Mouse (Mus musculus) spleen, postnatal 10 days (tissue): Measurements from ENCODE around the gene Hadh.

ENCODE experiments used
- DNase-seq, 2 experiments: peaks; one replicate each; pipeline ENCODE4 v3.0.0; 2021 to 2022; ENCODE audit warnings: low spot score in 2 of 2

The Hadh gene

GRCm38 (mm10) chr3:131271559-131272373 lies at the start of gene Hadh:
Gene Hadh (minus strand): TSS chr3:131272101.
- peak; percentile 69 to 86 for DNase-seq

GRCm38 (mm10) chr3:131320184-131320583 lies 48.3 kb upstream of the Hadh start:
- peak; percentile 34 to 80 for DNase-seq

GRCm38 (mm10) chr3:131318211-131318610 lies 46.3 kb upstream of the Hadh start:
- no peak for DNase-seq

- no peak for DNase-seq
Observed at GRCm38 (mm10) chr3:131317126-131317525, 45.2 kb upstream of the Hadh start.

GRCm38 (mm10) chr3:131315957-131316510 lies 44.1 kb upstream of the Hadh start:
- no peak for DNase-seq

- DNase-seq: no peak
Observed at GRCm38 (mm10) chr3:131312340-131312739, 40.4 kb upstream of the Hadh start.

GRCm38 (mm10) chr3:131310572-131310971 lies 38.7 kb upstream of the Hadh start:
- DNase-seq: no peak

- no peak for DNase-seq
Observed at GRCm38 (mm10) chr3:131307811-131308210, 35.9 kb upstream of the Hadh start.

GRCm38 (mm10) chr3:131306255-131306654 lies 34.4 kb upstream of the Hadh start:
- DNase-seq: no peak

GRCm38 (mm10) chr3:131303320-131303714 lies 31.4 kb upstream of the Hadh start:
- no peak for DNase-seq

- DNase-seq: peak; percentile 52 to 83
Observed at GRCm38 (mm10) chr3:131302452-131303319, 30.8 kb upstream of the Hadh start, which contains the start of gene Cyp2u1. Gene Cyp2u1 (minus strand): TSS chr3:131303227.

GRCm38 (mm10) chr3:131299908-131300307 lies 28.0 kb upstream of the Hadh start:
- no peak for DNase-seq

- no peak for DNase-seq
Observed at GRCm38 (mm10) chr3:131299078-131299477, 27.2 kb upstream of the Hadh start.

GRCm38 (mm10) chr3:131296893-131297292 lies 25.0 kb upstream of the Hadh start:
- no peak for DNase-seq

- no peak for DNase-seq
Observed at GRCm38 (mm10) chr3:131295513-131296200, 23.8 kb upstream of the Hadh start.

GRCm38 (mm10) chr3:131294503-131294902 lies 22.6 kb upstream of the Hadh start:
- no peak for DNase-seq

GRCm38 (mm10) chr3:131292959-131293358 lies 21.1 kb upstream of the Hadh start:
- no peak for DNase-seq

- no peak for DNase-seq
Observed at GRCm38 (mm10) chr3:131292349-131292748, 20.4 kb upstream of the Hadh start.

- DNase-seq: no peak
Observed at GRCm38 (mm10) chr3:131291890-131292289, 20.0 kb upstream of the Hadh start.

- no peak for DNase-seq
Observed at GRCm38 (mm10) chr3:131274151-131274550, 2.2 kb upstream of the Hadh start.

- DNase-seq: no peak
Observed at GRCm38 (mm10) chr3:131272374-131273100, 636 bp upstream of the Hadh start.
